Mouse (Mus musculus) B cell, adult 2 months (primary cell): ENCODE data around the gene Rag2.

Experiments used
- DNase-seq, 2 experiments: peaks; one replicate each; pipeline ENCODE4 v3.0.0; 2022

Rag2 gene

GRCm38 (mm10) chr2:101628297-101629236 lies 4.0 kb downstream of the Rag2 start:
- peak; percentile 62 to 70 for DNase-seq

- no peak for DNase-seq
Observed at GRCm38 (mm10) chr2:101638979-101639839, 14.7 kb downstream of the Rag2 start.

DNA sequence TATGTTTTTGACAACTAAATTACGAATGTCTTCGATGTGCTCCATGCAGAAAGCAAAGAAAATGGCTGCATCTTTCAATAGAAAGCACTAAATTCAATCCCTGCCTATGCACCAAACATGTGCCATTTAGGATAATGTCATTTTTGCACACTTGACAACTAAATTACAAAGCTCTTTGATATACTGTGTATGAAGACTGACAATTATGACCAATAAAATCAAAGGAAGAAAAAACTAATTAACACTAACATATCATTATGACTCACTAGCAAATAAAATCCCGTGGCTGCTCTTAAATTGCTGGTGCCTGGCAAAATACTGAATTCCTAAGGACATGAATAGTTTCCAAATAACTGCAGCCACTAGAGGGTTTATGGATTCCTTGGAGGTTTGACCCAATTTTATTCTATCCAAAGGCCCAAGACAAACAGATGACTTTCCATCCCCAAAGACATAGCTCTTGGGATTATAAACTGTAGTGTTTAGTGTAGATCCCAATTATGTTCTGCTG lies 15.4 kb downstream of the Rag2 start:
- no peak for DNase-seq

- DNase-seq = no peak
Observed at GRCm38 (mm10) chr2:101645841-101646240, 21.3 kb downstream of the Rag2 start.

DNA sequence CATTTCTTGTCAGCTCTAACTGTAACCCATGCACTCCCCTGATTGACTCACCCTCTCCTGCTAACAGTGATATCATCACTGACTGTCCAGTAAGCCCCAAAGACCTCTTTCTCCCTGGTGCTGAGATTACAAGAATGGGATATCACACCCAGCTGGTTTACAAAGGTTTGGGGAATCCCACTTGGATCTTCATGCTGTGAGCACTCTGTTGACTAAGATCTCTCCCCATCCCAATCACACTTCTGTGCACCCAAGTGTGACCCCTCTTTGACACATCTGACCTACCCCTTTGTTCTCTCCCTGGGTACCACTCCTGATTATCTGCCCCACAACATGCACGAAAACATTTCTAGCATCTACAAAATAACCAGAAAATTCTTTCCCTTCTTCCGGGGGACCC lies 23.8 kb downstream of the Rag2 start:
- no peak for DNase-seq

GRCm38 (mm10) chr2:101649114-101649671 lies 24.7 kb downstream of the Rag2 start, which contains the start of the genes Rag1 and B230118H07Rik:
Gene Rag1, minus strand, starts transcription at chr2:101649501.
Gene B230118H07Rik, minus strand, starts transcription at chr2:101649532.
- no peak for DNase-seq

GRCm38 (mm10) chr2:101650446-101650845 lies 25.9 kb downstream of the Rag2 start:
- DNase-seq = no peak

DNA sequence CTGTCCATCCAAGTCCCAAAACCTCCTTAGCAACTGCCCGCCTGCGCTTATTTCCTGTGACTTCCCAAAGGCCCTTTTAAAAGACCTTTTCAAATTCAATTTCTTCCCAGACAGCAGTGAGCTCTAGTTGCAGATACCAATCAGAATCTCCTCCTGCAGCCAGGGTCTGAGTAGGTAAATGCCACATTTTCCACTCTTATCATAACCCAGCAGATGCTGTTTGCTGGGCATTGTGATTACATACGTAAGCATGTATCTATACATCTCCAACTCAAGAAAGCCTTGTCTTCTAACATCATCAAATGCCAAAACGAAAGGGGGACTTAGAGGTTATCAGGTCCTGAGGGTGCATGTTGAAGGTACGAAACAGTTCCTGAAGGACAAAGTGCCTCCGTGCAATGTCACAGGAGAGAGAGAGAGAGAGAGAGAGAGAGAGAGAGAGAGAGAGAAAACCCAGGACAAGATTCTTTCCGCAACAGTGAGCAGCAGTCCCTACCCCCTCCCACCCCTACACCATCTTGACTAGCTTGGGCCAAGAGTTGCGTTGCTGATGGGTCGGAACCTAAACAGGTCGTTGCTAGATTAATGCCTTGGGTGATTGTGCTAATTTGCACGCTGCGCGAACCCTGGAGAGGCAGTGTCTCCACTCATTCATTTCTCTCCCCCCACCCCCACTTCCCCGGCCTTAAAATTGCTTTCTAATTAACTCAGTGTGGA lies 27.8 kb downstream of the Rag2 start:
- no peak for DNase-seq

DNA sequence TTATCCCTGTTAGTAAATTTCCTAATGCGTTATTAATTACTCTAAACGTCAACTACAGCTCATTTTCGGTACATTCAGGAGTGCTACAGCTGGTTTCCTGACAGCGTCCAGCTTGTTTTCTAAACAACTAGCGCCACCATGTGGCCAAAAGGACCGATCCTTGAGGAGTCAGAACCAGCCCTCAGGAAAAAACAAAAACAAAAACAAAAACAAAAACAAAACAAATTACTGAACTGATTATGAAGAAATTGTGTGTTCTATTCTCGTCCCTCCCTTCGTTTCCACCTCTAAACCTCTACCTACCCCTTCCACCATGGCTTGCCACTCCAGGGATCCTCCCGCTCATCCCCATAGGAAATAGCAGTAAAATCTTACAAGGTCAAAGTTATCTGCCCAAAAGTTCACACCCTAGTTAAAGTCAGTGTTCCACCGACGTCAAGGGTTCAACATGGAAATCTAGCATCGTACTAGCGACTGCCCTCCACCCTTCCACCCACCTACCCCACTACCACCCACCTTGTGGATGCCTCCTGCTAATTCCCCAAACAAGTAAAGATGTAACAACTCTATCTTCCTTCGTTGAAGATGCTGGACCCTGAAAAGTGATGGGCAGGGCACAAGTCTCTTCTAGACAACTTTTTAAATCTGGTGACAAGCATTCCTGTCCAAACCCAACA lies 28.5 kb downstream of the Rag2 start:
- DNase-seq = peak; percentile 82 to 84

DNA sequence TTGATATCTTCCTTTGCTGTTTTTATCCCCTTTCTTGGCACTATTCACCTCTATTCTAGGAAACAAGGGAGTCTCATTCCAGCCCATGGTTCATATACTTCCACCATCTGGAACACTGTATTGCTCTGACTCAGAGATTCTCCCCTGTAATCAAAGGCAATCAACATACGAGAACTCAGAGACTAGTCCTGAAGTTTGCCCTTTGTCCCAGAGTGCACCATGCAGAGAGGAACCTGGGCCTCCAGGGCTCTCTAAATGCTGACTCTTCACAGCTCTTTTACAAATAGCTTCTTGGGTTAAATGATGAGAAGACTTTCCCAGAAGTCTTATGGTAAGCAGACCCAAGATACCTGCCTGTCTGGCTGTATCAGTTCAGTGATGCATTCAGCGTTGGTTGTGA lies 36.0 kb downstream of the Rag2 start:
- no peak for DNase-seq

- peak; percentile 71 for DNase-seq
Observed at GRCm38 (mm10) chr2:101665058-101665702, 40.7 kb downstream of the Rag2 start.

DNA sequence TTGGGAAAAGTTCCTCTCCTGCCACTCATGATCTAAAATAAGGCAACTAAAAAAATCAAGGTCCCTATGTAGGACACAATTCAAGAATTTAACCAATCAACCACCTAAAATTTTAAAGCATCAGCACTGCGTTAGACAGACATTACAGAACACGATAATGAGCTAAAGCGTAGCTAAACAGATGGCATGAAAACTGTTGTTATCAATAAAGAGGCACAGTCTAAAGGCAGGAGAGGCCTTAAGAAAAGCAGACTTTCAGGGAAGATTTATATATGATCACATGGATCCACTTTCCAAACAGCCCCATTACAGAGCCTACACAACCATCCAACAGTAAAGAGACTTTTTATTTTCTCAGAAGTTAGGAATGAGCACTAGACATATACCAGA lies 41.2 kb downstream of the Rag2 start:
- no peak for DNase-seq

DNA sequence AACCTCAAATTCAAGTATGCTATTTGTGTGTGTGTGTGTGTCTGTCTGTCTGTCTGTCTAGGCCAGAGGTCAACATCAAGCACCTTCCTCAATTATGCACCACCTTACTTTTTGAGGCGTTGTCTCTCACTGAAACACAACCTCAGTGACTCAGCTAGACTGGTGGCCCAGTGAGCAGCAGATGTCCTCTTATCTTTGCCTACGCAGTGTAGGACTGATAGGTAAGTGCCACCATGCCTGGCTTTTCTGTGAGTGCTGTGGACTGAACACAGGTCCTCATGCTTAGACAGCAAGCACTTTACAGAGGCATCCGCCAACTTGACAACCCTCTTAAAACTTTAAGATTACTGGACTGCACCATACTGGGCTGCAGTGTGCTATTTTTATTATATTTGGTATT lies 44.2 kb downstream of the Rag2 start:
- DNase-seq = no peak

DNA sequence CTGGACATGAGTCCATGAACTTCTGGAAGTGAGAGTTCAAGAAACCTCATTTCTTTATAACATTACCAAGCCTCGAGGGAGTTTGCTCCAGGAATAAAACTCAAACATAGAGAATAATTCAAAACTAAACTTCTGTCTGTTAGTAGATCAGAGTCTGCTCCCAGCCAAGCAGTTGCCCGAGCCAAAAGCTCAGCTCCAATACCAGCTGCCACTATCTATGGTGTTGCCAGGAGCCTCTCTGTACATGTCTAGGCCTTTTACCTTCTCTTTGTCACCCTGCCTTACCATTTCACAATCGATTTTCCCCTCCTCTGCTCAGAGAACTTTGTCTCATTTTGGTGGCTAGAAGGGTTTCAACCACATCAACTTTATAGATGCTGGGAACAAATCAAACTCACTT lies 49.0 kb downstream of the Rag2 start:
- no peak for DNase-seq

GRCm38 (mm10) chr2:101678236-101679021 lies 53.9 kb downstream of the Rag2 start, which contains the start of gene Traf6:
Gene Traf6, plus strand, starts transcription at chr2:101678429.
- peak; percentile 92 to 93 for DNase-seq

- DNase-seq = peak; percentile 35 to 42
Observed at GRCm38 (mm10) chr2:101679164-101679784, 54.8 kb downstream of the Rag2 start.
